Mouse (Mus musculus) myocyte (in vitro differentiated cells): ENCODE results near the gene Aldh1l1.

Experiments
- CEBPB ChIP-seq: IDR thresholded peaks from 2 replicates; pipeline ENCODE4 v1.6.1; 2011; ENCODE audit warnings: mild to moderate bottlenecking, moderate library complexity; ENCODE audit not compliant: poor library complexity, insufficient read depth, severe bottlenecking
- POLR2A ChIP-seq: IDR thresholded peaks from one replicate; pipeline ENCODE4 v1.6.1; 2011; ENCODE audit warnings: low read depth, mild to moderate bottlenecking, control low read depth, moderate library complexity; ENCODE audit not compliant: insufficient read length
- POLR2AphosphoS2 ChIP-seq: IDR thresholded peaks from one replicate; pipeline ENCODE4 v1.6.1; 2011; ENCODE audit warnings: low read depth, control low read depth; ENCODE audit not compliant: insufficient read length

- TF ChIP-seq POLR2AphosphoS2 = no peak
- no peak for TF ChIP-seq POLR2A
- TF ChIP-seq CEBPB = no peak
These were observed 15.2 kb downstream of the Aldh1l1 start for GRCm38 (mm10) chr6:90501222-90501940.
